Mouse (Mus musculus): ENCODE results near the gene Cyp2u1. TPM values are rescaled to one million over a fixed set of nuclear protein-coding genes. Genes with fewer than 3 reads are reported as not detected.

Cyp2u1 gene
- polyA plus RNA-seq, 1 experiment from 2014 or later, result 8.1 TPM

DNA sequence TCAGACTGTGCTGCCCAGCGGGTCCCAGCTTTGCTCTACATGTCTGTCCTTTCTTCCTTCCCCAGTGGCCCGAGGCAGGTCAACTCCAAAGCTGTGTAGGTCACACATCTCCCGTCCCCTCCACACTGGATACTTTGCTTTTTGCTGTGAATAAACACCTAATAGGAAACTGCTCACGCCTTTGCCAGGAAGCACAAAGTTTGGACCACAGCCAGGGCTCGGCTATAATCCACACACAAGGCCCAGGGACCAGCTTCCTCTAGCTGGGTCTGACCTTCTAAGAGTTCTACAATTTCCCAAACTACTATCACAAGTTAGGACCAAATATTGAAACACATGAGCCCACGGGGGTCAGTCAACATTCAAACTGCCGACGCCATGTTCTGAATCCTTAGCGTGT is 3.9 kb downstream of the Cyp2u1 start:
- H3K36me3 ChIP-seq (replicated peaks), result no peaks in the 10 kb centered on the region
- no peak overlapping the region for H3K4me3 ChIP-seq
- no peaks in the 10 kb centered on the region for H3K9me3 ChIP-seq
- H3K9ac ChIP-seq, result no peak overlapping the region
- 83% methylated on average over 9 of the region's 9 CpGs for WGBS
- H3K4me1 ChIP-seq, result peaks cover 11% of the 10 kb centered on the region
- no peaks in the 10 kb centered on the region; the same call in 1 of the 2 replicates for H3K27me3 ChIP-seq (replicated peaks)
- H3K27ac ChIP-seq, result no peak overlapping the region
- no peak for ATAC-seq (replicated peaks)
- no peak overlapping the region for H3K4me2 ChIP-seq

DNA sequence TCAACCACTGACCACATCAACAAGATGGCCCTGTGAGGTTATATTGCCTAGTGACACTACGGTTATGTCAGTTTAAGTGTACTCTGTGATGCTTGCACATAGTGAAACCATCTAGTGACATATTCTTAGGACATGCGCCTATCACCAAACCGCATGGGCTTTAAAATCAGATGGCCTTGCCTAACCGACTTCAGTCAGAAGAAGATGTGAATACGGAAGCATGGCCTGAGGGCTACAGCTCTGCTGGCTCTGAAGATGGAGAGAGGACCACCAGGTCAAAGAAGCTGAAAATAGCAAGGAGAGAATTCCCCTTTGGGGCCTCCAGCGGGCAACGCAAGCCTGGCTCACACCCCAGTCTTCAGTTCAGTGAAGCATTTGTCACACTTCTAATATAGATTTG is 6.1 kb downstream of the Cyp2u1 start:
- 90% methylated on average over 7 of the region's 7 CpGs for WGBS
- Histone ChIP-seq H3K36me3 (replicated peaks) (no peaks in the 10 kb centered on the region), H3K4me2 (no peak overlapping the region), H3K9me3 (no peaks in the 10 kb centered on the region), H3K27ac (no peak overlapping the region), H3K4me3 (no peak overlapping the region), H3K9ac (no peak overlapping the region), H3K27me3 (replicated peaks) (no peaks in the 10 kb centered on the region; the same call in 1 of the 2 replicates), H3K4me1 (peaks cover 7% of the 10 kb centered on the region)
- no peak for ATAC-seq (replicated peaks)

DNA sequence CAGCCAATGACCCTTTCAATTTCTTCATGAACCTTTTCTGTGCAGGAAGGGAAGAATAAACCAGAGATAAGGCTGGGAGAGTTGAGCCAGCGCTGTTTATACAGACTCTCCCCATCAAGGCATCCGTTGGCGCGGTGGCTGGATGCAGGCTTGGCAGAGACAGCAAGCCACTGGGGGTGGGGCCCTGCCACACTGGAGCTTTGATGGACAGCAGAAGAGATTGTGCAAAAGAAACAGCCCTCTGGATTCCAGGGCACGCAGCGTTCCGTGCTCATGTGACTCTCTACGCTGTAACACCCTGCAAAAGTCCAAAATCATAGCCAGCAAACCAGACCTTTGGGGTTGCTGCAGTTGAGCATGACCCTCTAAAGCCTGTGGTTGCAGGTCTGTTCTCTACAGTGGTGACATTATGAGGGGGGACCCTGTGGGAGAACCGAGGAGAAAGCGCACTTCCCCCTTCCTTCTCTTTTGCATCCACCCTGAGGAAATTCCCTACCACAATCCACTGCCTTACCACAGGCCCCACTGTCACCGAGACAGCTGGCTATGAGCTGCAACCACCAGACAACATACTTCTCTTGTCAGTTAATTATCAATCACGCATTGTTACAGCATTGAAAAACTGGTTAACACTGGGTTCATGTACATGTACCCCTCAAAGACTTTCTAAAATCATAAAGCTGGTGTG is 7.4 kb downstream of the Cyp2u1 start:
- Histone ChIP-seq H3K4me2 (no peak overlapping the region), H3K36me3 (replicated peaks) (no peaks in the 10 kb centered on the region), H3K4me3 (no peak overlapping the region), H3K9me3 (no peaks in the 10 kb centered on the region), H3K27me3 (replicated peaks) (no peaks in the 10 kb centered on the region), H3K9ac (no peak overlapping the region), H3K4me1 (no peaks in the 10 kb centered on the region), H3K27ac (no peak overlapping the region)
- ATAC-seq (replicated peaks), result no peak
- 92% methylated on average over 12 of the region's 12 CpGs for WGBS

DNA sequence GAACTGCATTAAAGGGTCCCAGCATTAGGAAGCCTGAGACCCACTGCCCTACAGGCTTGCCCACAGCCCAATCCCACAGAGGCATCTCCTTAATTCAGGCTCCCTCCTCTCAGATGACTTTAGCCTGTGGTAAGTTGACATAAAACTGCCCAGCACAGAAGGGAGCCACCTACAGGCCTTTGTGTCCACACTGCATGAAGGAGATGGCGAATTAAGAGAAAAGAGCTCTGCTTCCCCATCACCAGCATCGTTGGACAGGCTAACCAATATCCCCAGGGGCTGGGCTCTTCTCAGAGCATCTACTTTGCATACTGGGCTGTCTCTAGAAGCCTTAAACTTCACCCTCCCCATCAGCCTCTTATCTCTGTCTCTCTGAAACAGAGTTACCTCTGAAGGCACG is 8.5 kb downstream of the Cyp2u1 start:
- H3K9ac ChIP-seq, result no peak overlapping the region
- H3K27me3 ChIP-seq (replicated peaks), result no peaks in the 10 kb centered on the region
- no peaks in the 10 kb centered on the region for H3K9me3 ChIP-seq
- no peak overlapping the region for H3K27ac ChIP-seq
- H3K4me2 ChIP-seq, result no peak overlapping the region
- H3K4me1 ChIP-seq, result no peaks in the 10 kb centered on the region
- H3K4me3 ChIP-seq, result no peak overlapping the region
- WGBS, result 47% methylated on average over 3 of the region's 3 CpGs
- no peaks in the 10 kb centered on the region for H3K36me3 ChIP-seq (replicated peaks)
- no peak for ATAC-seq (replicated peaks)

DNA sequence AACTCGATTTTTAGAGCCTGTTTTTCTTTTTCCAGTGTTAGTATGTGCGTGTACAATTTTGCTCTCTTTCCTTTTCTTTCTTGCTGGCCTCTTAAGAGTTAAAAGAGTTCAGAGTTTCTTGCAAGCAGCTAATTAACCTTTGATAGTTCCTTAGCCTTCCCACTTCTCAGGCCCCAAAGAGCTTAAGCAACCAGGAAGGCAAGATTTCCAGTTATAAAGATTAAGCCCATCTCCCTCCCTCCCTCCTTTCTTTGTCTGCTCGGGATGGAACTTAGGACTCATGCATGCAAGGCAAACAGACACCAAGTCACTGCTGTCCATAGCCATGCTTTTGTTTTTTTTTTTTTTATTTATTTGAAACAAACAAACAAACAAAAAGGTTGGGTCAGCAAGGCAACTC is 10.1 kb downstream of the Cyp2u1 start:
- Histone ChIP-seq H3K9me3 (no peaks in the 10 kb centered on the region), H3K4me1 (no peaks in the 10 kb centered on the region), H3K27me3 (replicated peaks) (no peaks in the 10 kb centered on the region), H3K27ac (no peak overlapping the region), H3K9ac (no peak overlapping the region), H3K4me3 (no peak overlapping the region), H3K36me3 (replicated peaks) (no peaks in the 10 kb centered on the region), H3K4me2 (no peak overlapping the region)
- WGBS, result 65% methylated on average over 3 of the region's 3 CpGs
- no peak for ATAC-seq (replicated peaks)

DNA sequence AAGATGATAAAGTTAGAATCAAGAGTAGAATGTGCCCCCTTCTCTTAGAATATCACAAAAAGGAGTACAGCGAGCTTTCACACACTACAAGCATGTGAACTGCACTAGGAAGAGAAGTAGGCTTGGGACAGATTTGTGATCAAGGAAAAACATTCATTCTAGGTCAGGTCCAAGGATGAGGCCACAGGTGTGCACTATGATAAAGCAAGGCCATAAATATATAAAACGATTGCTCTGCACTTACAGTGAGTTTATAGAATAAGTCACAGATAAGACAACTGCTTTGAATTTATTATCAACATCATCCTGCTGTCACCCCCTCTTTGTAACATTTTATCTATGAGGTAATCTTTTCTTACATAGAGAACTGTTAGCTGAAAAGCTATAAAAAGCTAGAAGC is 10.7 kb downstream of the Cyp2u1 start:
- no peak overlapping the region for H3K4me2 ChIP-seq
- 99% methylated on average over 2 of the region's 2 CpGs for WGBS
- H3K9ac ChIP-seq, result no peak overlapping the region
- H3K4me1 ChIP-seq, result no peaks in the 10 kb centered on the region
- no peaks in the 10 kb centered on the region for H3K9me3 ChIP-seq
- no peak overlapping the region for H3K4me3 ChIP-seq
- H3K27ac ChIP-seq, result no peak overlapping the region
- H3K36me3 ChIP-seq (replicated peaks), result no peaks in the 10 kb centered on the region
- ATAC-seq (replicated peaks), result no peak
- H3K27me3 ChIP-seq (replicated peaks), result no peaks in the 10 kb centered on the region

DNA sequence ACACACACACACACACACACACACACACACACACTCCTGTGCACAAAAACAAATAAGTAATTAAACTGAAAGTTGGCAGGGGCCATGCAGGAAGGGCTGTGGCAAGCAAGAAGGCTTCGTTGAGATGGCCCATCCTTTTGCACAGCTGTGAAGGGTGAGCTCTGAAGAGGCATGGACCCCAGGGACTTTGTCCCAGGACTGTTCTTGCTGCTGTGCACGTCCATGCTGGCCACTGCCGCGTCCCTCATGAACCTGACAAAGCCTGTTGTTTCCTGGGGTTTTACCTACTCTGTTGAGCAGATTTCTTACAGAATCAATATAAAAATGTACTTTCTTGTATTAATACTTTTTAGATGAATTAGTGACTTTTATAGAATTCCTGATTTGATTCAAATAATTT is 11.1 kb downstream of the Cyp2u1 start:
- Histone ChIP-seq H3K9ac (no peak overlapping the region), H3K4me2 (no peak overlapping the region), H3K27me3 (replicated peaks) (no peaks in the 10 kb centered on the region), H3K9me3 (no peaks in the 10 kb centered on the region), H3K4me1 (no peaks in the 10 kb centered on the region), H3K36me3 (replicated peaks) (no peaks in the 10 kb centered on the region), H3K27ac (no peak overlapping the region), H3K4me3 (no peak overlapping the region)
- 91% methylated on average over 4 of the region's 4 CpGs for WGBS
- ATAC-seq (replicated peaks), result no peak

DNA sequence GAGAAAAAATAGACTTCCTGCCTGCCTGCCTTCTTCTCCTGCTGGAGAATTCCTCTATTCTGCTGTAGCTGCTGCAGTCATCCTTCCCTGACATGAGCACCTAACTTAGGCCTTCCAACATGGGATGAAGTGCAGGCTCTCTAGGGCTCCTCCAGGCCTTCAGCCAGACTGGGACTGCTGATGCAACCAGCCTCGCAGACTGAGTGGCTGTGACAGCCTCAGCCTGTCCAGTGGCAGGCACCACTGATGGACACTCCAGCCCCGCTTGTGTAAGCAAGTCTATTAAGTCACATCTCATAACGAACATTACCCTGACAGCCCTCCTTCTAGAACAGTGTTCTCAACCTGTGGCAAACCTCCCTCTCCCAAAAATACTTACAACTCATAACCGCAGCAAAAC is 28.9 kb downstream of the Cyp2u1 start:
- H3K9ac ChIP-seq, result no peak overlapping the region
- peaks cover 12% of the 10 kb centered on the region for H3K4me1 ChIP-seq
- H3K36me3 ChIP-seq (replicated peaks), result no peaks in the 10 kb centered on the region
- no peaks in the 10 kb centered on the region for H3K27me3 ChIP-seq (replicated peaks)
- no peaks in the 10 kb centered on the region for H3K9me3 ChIP-seq
- 87% methylated on average over 4 of the region's 4 CpGs for WGBS
- no peak overlapping the region for H3K4me3 ChIP-seq
- no peak overlapping the region for H3K27ac ChIP-seq
- ATAC-seq (replicated peaks), result no peak
- no peak overlapping the region for H3K4me2 ChIP-seq

DNA sequence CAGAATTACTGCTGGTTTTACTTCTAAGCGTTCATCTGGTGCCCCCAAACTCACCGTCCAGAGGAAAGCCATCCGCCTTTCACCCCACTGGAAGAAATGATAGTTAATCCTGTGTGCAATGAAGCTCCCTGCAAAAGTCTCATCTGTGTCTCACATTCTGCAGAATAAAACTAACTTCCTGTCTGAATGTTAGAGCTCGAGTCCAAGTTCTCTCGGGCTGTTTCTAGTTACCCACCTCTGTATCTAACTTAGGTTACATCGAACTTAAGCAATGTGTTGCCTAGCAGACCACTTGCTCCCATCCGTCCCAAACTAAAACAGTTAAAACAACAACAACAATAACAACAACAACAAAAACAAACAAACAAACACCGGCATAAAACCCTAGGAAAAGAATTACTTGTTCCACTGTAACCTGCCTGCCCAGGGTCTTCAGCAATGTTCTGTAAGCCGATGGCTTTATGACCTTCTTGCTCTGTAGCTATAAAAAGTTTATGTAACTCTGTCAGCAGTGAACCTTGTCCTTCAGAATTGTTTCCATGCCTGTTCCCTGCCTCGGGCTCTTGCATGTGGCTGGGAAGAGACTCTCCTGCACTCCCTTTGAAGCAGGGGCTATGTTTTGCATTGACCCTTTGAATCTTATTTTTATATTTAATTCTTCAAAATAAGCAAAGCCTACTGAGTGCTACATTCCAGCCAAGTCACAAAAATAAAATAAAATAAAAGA is 30.5 kb downstream of the Cyp2u1 start:
- H3K9me3 ChIP-seq, result no peaks in the 10 kb centered on the region
- no peak overlapping the region for H3K27ac ChIP-seq
- no peaks in the 10 kb centered on the region for H3K27me3 ChIP-seq (replicated peaks)
- 0 out of 2 replicates have a peak, but pooled peaks have one; percentile 5 for ATAC-seq (replicated peaks)
- peak overlapping the region; percentile 57 for H3K4me3 ChIP-seq
- H3K4me2 ChIP-seq, result peak overlapping the region; percentile 89
- H3K9ac ChIP-seq, result peak overlapping the region; percentile 40; the same call in 1 of the 2 replicates
- peaks cover 12% of the 10 kb centered on the region for H3K4me1 ChIP-seq
- 64% methylated on average over 10 of the region's 10 CpGs for WGBS
- H3K36me3 ChIP-seq (replicated peaks), result no peaks in the 10 kb centered on the region

DNA sequence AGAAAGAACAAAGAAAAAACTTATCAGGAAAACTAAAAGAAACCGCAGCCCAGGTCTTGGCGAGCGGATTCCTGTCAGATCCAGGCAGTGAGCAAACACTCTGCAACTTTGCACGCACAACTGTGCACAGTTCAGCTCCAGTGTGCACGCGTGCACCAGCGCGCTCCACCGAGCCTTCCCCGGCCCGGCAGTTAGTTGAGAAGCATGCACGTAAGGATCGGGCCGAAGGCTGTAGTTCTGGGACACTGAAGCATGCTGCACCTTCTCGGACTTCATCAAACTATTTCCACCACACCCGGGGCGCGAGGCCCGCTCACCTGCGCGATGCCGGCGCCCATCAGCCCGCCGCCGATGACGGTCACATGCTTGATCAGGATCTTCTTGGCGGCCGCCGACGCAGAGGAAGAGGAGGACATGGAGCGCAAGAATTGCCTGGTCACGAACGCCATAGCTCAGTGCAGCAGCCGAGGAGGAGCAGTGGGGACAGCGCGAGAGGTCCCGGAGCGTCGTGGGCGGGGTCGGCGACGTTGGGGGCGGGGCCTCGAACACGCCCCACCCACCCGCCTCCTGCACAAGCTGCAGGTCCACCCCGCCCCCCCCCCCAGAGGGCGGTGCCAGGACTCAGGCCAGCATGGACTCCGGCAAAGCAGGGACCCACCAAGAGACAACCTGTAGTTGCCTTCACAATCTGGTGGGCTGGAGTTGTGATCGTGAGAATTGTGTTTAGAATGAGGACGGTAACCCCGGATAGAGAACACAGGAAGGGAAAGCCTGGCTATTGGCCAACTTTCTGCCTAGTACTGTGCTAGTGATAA is 31.3 kb downstream of the Cyp2u1 start, which contains the start of gene Hadh:
Gene Hadh, minus strand, starts transcription at position 543 of the 815 bp plus-strand sequence.
- Histone ChIP-seq H3K27me3 (replicated peaks) (no peaks in the 10 kb centered on the region), H3K4me3 (peak within 1 kb of the TSS; percentile 57), H3K27ac (peak within 1 kb of the TSS; percentile 55; the same call in 1 of the 2 replicates), H3K9ac (peak within 1 kb of the TSS; percentile 40), H3K4me1 (peaks cover 12% of the 10 kb centered on the region), H3K36me3 (replicated peaks) (no peaks in the 10 kb centered on the region), H3K9me3 (no peaks in the 10 kb centered on the region), H3K4me2 (peak within 1 kb of the TSS; percentile 89)
- peak; percentile 93 for ATAC-seq (replicated peaks)
- under 1% methylated on average over 49 of the region's 54 CpGs for WGBS

DNA sequence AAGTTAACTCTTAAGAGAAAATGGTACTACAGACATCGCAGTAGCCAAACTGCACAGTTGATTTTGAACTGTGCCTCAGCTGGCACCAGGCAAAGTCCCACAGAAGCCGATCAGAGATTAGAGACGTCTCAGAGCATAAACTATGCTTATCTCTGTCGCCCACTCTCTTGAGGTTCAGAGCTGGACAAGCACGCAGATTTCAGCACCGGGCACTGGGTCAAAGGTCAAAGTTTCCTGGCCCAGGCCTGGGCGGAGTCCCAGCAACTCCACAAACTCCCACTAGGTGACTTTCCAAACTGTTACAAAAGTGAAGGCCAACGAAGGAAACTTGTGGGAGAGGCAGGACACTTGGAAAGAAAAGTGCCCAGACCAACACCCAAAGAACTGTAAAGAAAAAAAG is 31.9 kb downstream of the Cyp2u1 start:
- Histone ChIP-seq H3K4me1 (peaks cover 12% of the 10 kb centered on the region), H3K4me3 (peak overlapping the region; percentile 57), H3K36me3 (replicated peaks) (no peaks in the 10 kb centered on the region), H3K9ac (no peak overlapping the region), H3K9me3 (no peaks in the 10 kb centered on the region), H3K4me2 (peak overlapping the region; percentile 89), H3K27me3 (replicated peaks) (no peaks in the 10 kb centered on the region), H3K27ac (no peak overlapping the region)
- 4% methylated on average over 8 of the region's 8 CpGs for WGBS
- 0 out of 2 replicates have a peak, but pooled peaks have one; percentile 28 for ATAC-seq (replicated peaks)

DNA sequence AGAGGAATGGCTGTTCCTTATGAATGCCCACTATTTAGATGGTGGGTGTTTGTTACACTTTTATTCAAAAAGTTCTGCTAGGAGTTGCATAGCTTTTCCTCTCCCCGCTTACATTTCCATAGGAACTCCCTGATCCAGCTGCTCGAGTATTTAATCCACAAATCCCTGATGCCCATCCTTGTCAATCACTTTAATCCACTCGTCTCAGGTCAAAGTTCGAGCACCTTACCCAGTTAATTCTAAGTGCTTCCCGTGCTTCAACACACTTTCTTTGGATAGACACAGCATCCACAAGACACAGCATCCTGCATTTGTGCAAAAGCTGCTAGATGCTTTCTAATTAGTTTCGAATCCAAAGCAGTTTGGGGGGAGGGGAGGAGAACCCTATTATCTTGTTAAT is 32.6 kb downstream of the Cyp2u1 start:
- H3K9ac ChIP-seq, result no peak overlapping the region
- no peak overlapping the region for H3K4me3 ChIP-seq
- H3K4me2 ChIP-seq, result no peak overlapping the region
- no peak overlapping the region for H3K27ac ChIP-seq
- no peaks in the 10 kb centered on the region for H3K9me3 ChIP-seq
- no peaks in the 10 kb centered on the region for H3K27me3 ChIP-seq (replicated peaks)
- ATAC-seq (replicated peaks), result no peak
- H3K36me3 ChIP-seq (replicated peaks), result no peaks in the 10 kb centered on the region
- H3K4me1 ChIP-seq, result peaks cover 12% of the 10 kb centered on the region
- WGBS, result 13% methylated on average over 6 of the region's 6 CpGs
